Mouse (Mus musculus) E14TG2a.4 (cell line): ENCODE measurements around the gene Olfr642.

Experiments
- H3K27me3 ChIP-seq: 2 replicates; pipeline ENCODE4 v1.6.1; 2014; ENCODE audit warnings: low read length, control low read depth; ENCODE audit not compliant: insufficient read depth
- H3K36me3 ChIP-seq: 2 replicates; pipeline ENCODE4 v1.6.1; 2014; ENCODE audit warnings: low read length, control low read depth; ENCODE audit not compliant: insufficient read depth
- H3K4me1 ChIP-seq: replicated peaks from 2 replicates; pipeline ENCODE4 v1.6.1; 2014; ENCODE audit warnings: low read depth, low read length, control low read depth
- H3K4me3 ChIP-seq: replicated peaks from 2 replicates; pipeline ENCODE4 v1.5.1; 2014; ENCODE audit warnings: mild to moderate bottlenecking, low read length
- H3K9me3 ChIP-seq: 2 replicates; pipeline ENCODE4 v1.6.1; 2014; ENCODE audit warnings: low read length, control low read depth
- CTCF ChIP-seq: conservative IDR thresholded peaks from 2 replicates; pipeline ENCODE4 v1.5.1; 2014; ENCODE audit warnings: low read length
- NANOG ChIP-seq: IDR thresholded peaks from 2 replicates; pipeline ENCODE4 v1.6.1; 2014; ENCODE audit warnings: borderline replicate concordance, low read length, mixed read lengths
- POU5F1 ChIP-seq: IDR thresholded peaks from 2 replicates; pipeline ENCODE4 v1.6.1; 2014; ENCODE audit warnings: low read length, borderline replicate concordance

Gene Olfr642

DNA sequence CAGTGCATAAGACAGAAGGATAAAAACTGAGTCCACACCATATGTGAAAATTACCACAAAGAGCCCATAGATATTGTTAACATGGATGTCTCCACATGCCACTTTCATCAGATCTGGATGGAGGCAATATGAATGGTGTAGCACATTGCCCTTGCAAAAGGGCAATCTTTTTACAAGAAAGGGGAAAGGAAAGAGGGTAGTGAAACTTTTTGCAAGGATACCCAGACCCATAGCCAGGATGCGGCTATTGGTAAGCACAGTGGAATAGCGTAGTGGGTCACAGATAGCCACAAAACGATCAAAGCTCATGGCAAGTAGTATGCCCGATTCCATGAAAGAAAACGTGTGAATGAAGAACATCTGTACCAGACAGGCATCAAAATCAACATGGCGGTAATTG lies 30.8 kb downstream of the Olfr642 start:
- no peaks in the 10 kb centered on the region for H3K9me3 ChIP-seq

DNA sequence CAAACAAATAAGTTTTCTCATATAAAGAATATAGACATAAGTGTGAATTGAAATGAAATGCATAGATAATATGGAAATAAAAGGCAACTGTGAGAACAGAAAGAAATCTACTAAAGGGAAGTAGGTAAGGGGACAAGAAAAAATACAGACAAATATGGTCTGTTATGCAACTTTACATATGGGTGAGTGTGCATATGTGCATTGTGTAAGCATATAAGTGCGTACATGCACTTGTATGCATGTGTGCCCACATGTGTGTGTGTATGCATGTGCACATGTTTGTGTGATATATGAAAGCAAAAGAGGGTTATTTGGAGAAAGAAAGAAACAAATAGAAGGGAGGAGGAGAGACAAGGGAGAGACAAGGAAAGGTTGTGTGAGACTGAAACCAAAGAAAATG lies 33.5 kb downstream of the Olfr642 start:
- Histone ChIP-seq H3K4me1 (no peaks in the 10 kb centered on the region), H3K27me3 (no peaks in the 10 kb centered on the region), H3K36me3 (no peaks in the 10 kb centered on the region), H3K4me3 (no peak overlapping the region), H3K9me3 (no peaks in the 10 kb centered on the region)
- no peak for TF ChIP-seq POU5F1
- no peak for TF ChIP-seq CTCF
- no peak for TF ChIP-seq NANOG

More for the DNA sequence above, 30.8 kb downstream of the Olfr642 start:
- TF ChIP-seq CTCF: no peak
- no peak for TF ChIP-seq POU5F1
- no peak for TF ChIP-seq NANOG
- Histone ChIP-seq H3K4me1 (no peaks in the 10 kb centered on the region), H3K4me3 (no peak overlapping the region), H3K36me3 (no peaks in the 10 kb centered on the region), H3K27me3 (no peaks in the 10 kb centered on the region)

DNA sequence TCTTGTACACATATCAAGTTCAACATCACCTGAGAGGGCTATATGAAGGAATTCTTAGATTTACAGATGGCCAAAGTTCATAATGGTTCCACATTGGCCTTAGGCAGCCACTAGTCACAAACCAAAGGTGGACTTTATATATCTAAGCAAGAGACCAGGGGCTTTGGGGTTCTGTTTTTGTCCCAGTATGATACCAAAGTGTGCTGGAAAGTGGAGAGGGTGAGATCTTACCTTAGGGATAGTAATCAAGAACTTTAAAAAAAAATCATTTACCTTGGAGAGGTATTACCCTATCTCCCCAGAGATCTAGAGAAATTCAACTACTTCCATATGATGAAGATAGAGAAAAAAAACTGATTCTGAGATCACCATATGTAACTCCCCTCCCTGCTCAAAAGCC lies 35.3 kb downstream of the Olfr642 start, which contains the start of gene Olfr639:
Gene Olfr639, minus strand, starts transcription at position 101 of the 400 bp plus-strand sequence.
- no peaks in the 10 kb centered on the region for H3K9me3 ChIP-seq
- H3K36me3 ChIP-seq: no peaks in the 10 kb centered on the region
- H3K4me3 ChIP-seq: no peak within 1 kb of the TSS
- no peaks in the 10 kb centered on the region for H3K27me3 ChIP-seq
- H3K4me1 ChIP-seq: no peaks in the 10 kb centered on the region
- TF ChIP-seq POU5F1 (no peak), CTCF (no peak), NANOG (no peak)

DNA sequence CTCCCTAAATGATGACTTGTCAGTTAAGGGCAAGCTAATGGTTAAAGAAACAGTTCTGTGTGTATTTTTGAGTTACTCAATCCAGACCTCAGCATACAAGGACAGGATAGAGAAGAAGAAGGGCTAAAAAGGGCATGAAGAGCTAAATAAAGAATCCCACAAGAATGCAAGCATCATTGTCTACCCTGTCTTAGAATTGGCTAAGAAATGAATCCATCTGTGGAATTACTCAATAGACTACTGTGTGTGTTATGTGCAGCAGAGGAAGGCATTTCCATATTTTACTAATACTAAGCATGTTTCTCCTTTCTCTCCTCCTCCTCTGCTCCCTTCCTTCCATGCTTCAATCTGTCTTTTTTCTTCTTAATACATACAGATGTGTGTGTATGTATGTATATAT lies 53.3 kb downstream of the Olfr642 start:
- Histone ChIP-seq H3K27me3 (no peaks in the 10 kb centered on the region), H3K9me3 (no peaks in the 10 kb centered on the region), H3K4me1 (no peaks in the 10 kb centered on the region), H3K4me3 (no peak overlapping the region), H3K36me3 (no peaks in the 10 kb centered on the region)
- no peak for TF ChIP-seq POU5F1
- no peak for TF ChIP-seq NANOG
- no peak for TF ChIP-seq CTCF

DNA sequence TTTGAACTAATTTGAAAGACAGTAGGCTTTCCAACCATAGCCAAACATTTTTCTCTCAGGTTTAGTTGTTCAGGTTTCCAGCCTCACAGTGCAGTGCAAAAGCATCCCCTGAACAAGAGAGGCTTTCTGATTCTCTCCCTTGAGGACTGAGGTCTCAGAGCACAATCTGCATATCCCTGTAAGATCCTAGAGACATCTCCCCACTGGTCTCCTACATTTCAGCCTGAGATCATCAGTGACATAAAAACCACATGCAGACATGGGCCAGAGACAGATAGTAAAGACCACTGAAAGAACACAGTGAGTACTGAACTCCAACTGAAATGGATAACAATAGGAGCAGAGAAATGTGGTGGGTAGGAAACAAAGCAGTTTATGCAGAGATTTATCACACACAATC lies 54.0 kb downstream of the Olfr642 start, which contains the start of gene Olfr638:
Gene Olfr638, plus strand, starts transcription at position 301 of the 400 bp plus-strand sequence.
- no peaks in the 10 kb centered on the region for H3K36me3 ChIP-seq
- H3K27me3 ChIP-seq: no peaks in the 10 kb centered on the region
- H3K9me3 ChIP-seq: no peaks in the 10 kb centered on the region
- H3K4me3 ChIP-seq: no peak within 1 kb of the TSS
- TF ChIP-seq CTCF (no peak), NANOG (no peak), POU5F1 (no peak)
- H3K4me1 ChIP-seq: no peaks in the 10 kb centered on the region
